Mouse (Mus musculus) liver (tissue): ENCODE measurements around the gene Slc37a1.

Experiments
- DNase-seq: peaks from one replicate; pipeline ENCODE4 v3.0.0-alpha.2; 2020; ENCODE audit warnings: mixed read lengths

Gene Slc37a1

GRCm38 (mm10) chr17:31286492-31286891 lies at the start of gene Slc37a1:
Gene Slc37a1, plus strand, starts transcription at chr17:31286792.
- no peak for DNase-seq

DNA sequence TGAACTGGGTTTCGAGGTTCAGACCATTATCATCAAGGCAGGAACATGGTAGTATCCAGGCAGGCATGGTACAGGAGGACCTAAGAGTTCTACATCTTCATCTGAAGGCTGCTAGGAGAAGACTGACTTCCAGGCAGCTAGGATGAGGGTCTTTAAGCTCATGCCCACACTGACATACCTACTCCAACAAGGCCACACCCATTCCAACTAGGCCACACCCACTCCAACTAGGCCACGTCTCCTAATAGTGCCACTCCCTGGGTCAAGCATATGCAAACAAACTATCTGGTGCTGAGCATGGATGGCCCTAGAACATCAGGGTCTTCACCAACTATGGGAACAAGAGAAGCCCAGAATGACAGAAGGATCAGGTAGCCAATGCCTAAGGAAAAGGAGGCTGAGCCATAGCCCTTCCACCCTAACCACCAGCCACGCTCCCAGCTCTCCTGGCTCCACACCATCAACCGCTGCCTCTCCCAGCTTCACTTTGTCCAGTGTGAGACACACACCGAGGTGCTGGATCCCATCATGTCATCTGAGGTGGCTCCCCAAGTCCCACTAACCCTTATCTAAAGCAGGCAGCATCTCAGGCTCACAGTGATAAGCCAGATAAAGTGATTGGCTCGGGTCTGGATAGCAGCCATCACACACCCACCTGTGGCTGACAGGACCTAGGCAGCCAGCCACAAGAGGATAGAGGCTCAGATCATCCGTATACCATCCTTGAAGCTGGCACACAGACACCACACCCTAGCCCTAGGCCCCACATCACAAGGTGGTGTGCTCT lies 48.2 kb upstream of the Slc37a1 start:
- DNase-seq: peak; percentile 23

- no peak for DNase-seq
Observed at GRCm38 (mm10) chr17:31241156-31241555, 45.4 kb upstream of the Slc37a1 start.

DNA sequence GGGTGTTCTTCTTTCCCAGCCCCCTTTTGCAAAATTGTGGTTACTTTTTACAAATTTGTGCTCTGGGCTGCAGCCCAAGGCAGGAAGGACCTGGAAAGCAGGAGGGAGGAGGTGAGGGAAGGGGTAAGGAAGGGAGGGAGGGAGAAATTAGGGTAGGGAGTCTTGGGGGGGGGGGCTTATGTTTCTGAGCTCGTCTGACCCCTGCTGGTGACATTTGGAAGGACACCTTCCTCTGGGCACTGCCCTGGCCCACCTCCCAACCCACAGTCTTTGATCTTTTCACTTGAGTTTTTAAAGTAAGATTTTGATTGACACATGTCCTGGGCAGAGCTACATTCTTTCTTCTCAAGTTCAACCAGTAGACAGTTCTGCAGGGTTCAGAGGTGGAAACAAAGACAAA lies 43.8 kb upstream of the Slc37a1 start:
- DNase-seq: no peak

DNA sequence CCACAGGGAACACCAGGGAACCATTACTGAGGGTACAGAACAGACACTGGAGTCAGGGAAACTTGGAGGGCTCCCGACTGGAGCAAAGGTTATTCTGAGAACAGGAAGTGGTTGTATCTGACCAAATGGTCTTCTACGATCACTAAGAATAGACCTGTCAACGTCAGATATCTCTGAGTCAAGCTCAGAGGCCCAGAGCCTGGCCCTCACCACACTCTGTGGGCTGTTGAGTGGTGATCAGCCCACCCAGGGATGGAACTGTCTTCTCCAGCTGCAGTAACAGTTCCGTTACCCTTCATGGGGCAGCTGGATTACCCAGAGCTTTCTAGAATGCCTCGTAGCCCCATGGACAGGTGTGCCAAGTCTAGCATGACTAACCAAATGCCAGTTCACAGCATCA lies 41.3 kb upstream of the Slc37a1 start:
- DNase-seq: no peak

DNA sequence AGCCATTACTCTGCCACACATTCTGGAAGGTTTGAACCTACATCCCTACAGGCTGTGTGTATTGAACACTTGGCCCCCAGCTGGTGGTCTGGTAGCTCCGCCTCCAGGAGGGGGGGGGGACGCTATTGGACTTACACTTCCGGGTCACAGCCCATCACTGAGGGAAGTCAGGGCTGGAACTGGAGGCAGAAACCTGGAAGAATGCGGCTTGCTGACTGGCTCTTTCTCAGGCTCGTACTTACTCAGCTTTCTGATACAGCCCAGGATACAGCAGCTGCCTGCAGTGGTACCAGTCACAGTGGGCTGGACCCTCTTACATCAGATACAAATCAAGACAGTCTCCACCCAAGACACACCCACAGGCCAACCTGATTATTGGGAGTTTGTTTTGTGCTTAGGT lies 39.4 kb upstream of the Slc37a1 start:
- DNase-seq: no peak

GRCm38 (mm10) chr17:31253951-31254350 lies 32.6 kb upstream of the Slc37a1 start:
- no peak for DNase-seq

GRCm38 (mm10) chr17:31254463-31254931 lies 32.1 kb upstream of the Slc37a1 start:
- DNase-seq: peak; percentile 56

GRCm38 (mm10) chr17:31257149-31257548 lies 29.4 kb upstream of the Slc37a1 start:
- DNase-seq: no peak

DNA sequence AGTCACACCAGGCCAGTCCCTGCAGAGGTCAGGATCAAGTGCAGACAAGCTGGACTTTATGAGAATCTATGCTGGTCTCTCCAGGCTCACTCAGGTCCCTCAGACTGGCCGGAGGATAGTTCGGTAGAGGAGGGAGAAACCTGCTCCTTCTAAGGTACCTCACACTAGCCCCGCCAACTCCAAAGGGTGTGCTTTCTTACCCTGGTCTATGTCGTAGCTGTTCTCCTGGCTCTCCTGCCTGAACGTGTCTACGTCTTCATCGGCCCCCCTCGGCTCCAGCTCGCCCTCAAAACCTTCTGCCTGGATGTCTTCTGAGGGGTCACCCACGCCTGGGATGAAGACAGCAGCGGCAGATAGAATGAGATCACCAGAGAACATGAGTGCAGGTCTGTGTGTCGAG lies 28.7 kb upstream of the Slc37a1 start:
- DNase-seq: no peak

- no peak for DNase-seq
Observed at GRCm38 (mm10) chr17:31258310-31258865, 28.2 kb upstream of the Slc37a1 start.

- DNase-seq: no peak
Observed at GRCm38 (mm10) chr17:31259145-31259544, 27.4 kb upstream of the Slc37a1 start.

- no peak for DNase-seq
Observed at GRCm38 (mm10) chr17:31259825-31260224, 26.8 kb upstream of the Slc37a1 start.

DNA sequence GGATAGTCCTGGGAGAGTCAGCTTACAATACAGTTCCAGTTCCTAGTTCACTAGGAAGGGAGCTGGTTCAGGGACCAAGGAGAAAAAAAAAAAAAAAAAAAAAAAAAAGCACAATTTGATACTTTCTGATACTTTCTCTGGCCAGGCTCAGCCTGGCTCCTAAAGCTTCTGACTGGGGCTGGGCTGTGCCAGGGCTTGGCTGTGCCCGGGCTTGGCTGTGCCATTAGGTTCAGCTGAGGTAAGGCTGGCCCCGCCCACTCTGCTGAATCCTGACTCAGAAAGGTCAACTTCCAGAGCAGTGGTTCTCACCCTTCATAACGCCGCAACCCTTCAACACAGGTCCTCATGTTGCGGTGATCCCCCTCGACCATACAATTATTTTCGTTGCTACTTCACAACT lies 26.2 kb upstream of the Slc37a1 start:
- DNase-seq: no peak

GRCm38 (mm10) chr17:31261352-31261751 lies 25.2 kb upstream of the Slc37a1 start:
- DNase-seq: no peak

DNA sequence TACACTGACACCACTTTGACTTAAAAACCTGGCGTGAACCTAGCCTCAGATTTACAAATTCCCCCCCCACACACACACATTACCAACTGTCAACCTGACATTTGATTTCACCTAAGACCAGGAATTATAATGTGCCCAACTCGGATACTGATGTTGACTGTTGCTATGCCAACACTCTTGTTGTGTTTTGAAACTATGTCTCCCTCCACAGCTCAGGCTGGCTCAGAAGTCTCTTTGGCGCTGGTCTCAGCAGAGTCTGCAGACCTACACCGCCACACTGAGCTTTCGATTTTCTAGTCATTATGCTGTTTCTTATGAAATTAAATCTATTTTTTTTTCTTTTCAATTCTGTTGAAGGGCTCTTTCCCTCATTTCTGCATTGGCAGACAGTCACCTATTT lies 23.9 kb upstream of the Slc37a1 start:
- DNase-seq: no peak

DNA sequence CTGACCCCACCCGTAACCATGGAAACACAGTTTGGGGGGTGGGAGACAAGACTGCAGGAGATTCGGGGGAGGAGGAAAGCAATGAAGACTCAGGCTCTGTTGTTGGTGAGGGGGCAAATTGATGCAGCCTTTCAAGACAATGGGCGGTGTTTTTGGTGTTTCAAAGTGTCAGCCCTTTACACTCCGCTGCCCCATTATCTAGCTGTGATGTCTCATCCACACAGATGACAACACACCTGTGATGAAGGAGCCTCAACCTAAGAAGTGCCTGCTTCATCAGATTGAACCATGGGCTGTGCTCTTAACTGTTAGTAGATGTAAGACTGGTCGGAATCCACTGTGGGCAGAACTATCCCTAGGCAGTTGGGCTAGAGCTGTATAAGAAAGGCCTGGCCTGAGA lies 22.8 kb upstream of the Slc37a1 start:
- no peak for DNase-seq

DNA sequence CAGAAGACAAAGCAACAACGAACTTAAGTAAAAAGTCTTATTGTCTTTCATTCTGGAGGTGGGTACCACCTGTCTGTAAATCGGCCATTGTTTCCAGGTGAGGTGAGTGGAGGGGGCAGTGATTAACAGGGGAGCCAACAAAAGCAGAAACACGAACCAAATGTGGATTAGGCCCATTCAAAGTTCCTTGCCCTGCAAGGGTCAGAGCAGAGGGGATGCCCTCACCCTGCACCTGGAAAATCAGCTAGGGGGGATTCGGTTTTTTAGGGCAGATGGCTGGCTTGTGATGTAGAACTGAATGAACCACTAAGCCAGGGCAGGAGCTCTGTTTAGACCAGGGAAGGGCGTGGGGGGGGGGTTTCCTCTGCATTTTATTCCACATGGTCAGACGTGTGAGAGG lies 22.2 kb upstream of the Slc37a1 start:
- no peak for DNase-seq

- DNase-seq: no peak
Observed at GRCm38 (mm10) chr17:31265171-31265572, 21.4 kb upstream of the Slc37a1 start.

GRCm38 (mm10) chr17:31265831-31266230 lies 20.8 kb upstream of the Slc37a1 start:
- no peak for DNase-seq

GRCm38 (mm10) chr17:31266321-31266950 lies 20.2 kb upstream of the Slc37a1 start:
- DNase-seq: no peak

DNA sequence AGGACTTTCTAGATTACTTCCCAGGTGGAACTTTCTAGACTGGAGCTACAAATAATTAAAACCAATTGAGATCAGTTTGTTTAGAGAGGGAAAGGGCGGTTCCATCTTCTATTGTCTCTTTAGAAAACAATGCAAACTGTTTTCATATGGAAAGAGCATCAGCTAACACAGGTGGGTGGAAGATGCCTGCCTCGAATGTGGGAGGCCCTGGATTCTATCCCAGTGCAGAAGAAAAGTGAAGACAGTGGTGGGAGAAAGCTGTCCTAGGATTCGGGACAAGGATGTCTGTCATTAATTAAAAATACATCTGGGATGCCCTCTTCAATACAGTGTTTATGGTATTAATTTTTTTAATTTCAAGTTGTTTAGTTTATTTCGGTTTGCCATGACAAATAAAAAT lies 19.5 kb upstream of the Slc37a1 start:
- no peak for DNase-seq

- no peak for DNase-seq
Observed at GRCm38 (mm10) chr17:31267603-31268002, 19.0 kb upstream of the Slc37a1 start.

DNA sequence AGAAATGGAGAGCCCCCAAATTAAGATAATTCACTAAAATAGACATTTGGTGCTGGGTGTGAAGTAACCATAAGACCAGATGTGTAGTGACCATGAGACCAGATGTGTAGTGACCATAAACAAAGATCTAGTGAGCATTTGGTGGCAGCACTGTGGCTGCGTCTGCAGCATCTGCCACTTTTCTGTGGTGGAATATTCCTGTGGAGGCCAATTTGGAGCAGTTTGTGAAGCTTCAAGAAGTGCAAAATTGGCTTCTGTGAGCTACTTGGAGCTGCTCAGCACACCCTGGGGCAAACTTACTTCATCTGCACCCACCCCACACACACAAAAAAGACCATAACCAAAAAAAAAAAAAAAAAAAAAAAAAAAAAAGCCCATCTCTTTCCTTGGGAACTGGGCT lies 18.6 kb upstream of the Slc37a1 start:
- DNase-seq: no peak
